Mouse (Mus musculus) MEL (cell line): ENCODE measurements around the gene Ddx56. TPM values are rescaled to one million over a fixed set of nuclear protein-coding genes. Genes with fewer than 3 reads are reported as not detected.

ENCODE experiments used
- DNase-seq: peaks from one replicate; pipeline ENCODE4 v3.0.0; 2011; ENCODE audit warnings: low read depth, low spot score
- H3K27ac ChIP-seq: 2 replicates; pipeline ENCODE4 v1.5.1; 2012; ENCODE audit warnings: low read depth, mild to moderate bottlenecking, control low read depth, low read length, moderate library complexity; ENCODE audit not compliant: control insufficient read depth
- H3K27me3 ChIP-seq, 2 experiments: fragments of 150-350 bp in 1 of 2; sonication (generic) in 1 of 2; 2 replicates each; pipeline ENCODE4 v1.6.1; 2012; ENCODE audit warnings: low read length in 2 of 2, mild to moderate bottlenecking in 2 of 2, improper control_type of control experiment in 1 of 2, moderate library complexity in 1 of 2; ENCODE audit not compliant: insufficient read depth in 2 of 2, control insufficient read depth in 1 of 2
- H3K36me3 ChIP-seq, 2 experiments: 2 replicates each; pipeline ENCODE4 v1.6.1; 2012 to 2014; ENCODE audit warnings: low read length in 2 of 2, improper control_type of control experiment in 1 of 2, inconsistent platforms in 1 of 2, mild to moderate bottlenecking in 1 of 2; ENCODE audit not compliant: insufficient read depth in 2 of 2, control insufficient read depth in 1 of 2
- H3K4me1 ChIP-seq, 2 experiments: fragments of 150-350 bp in 1 of 2; sonication (generic) in 1 of 2; 2 replicates each; pipeline ENCODE4 v1.6.1; 2012; ENCODE audit warnings: low read length in 2 of 2, improper control_type of control experiment in 1 of 2, mild to moderate bottlenecking in 1 of 2; ENCODE audit not compliant: insufficient read depth in 2 of 2, control insufficient read depth in 1 of 2
- H3K4me3 ChIP-seq, 2 experiments: fragments of 150-350 bp in 1 of 2; sonication (generic) in 1 of 2; 2 replicates each; pipeline ENCODE4 v1.5.1; 2012; ENCODE audit warnings: low read depth in 2 of 2, low read length in 2 of 2, mild to moderate bottlenecking in 2 of 2, moderate library complexity in 2 of 2, control low read depth in 1 of 2, improper control_type of control experiment in 1 of 2; ENCODE audit not compliant: control insufficient read depth in 1 of 2, insufficient read depth in 1 of 2
- H3K79me2 ChIP-seq: 2 replicates; pipeline ENCODE4 v1.6.1; 2012; ENCODE audit warnings: mild to moderate bottlenecking, low read length, moderate library complexity; ENCODE audit not compliant: control insufficient read depth, poor library complexity, insufficient read depth
- H3K9ac ChIP-seq: 2 replicates; pipeline ENCODE4 v1.6.1; 2012; ENCODE audit warnings: low read depth, mild to moderate bottlenecking, control low read depth, low read length, moderate library complexity; ENCODE audit not compliant: control insufficient read depth, poor library complexity, severe bottlenecking
- H3K9me3 ChIP-seq: fragments of 150-350 bp; sonication (generic); replicated peaks from 2 replicates; pipeline ENCODE4 v1.6.1; 2012; ENCODE audit warnings: mild to moderate bottlenecking, low read length, improper control_type of control experiment, moderate library complexity; ENCODE audit not compliant: insufficient read depth
- BHLHE40 ChIP-seq: IDR thresholded peaks from 2 replicates; pipeline ENCODE4 v1.6.1; 2012; ENCODE audit warnings: low read depth, mild to moderate bottlenecking, inconsistent platforms, low read length, improper control_type of control experiment, borderline replicate concordance
- CHD1 ChIP-seq: IDR thresholded peaks from 2 replicates; pipeline ENCODE4 v1.6.1; 2012; ENCODE audit warnings: low read depth, mild to moderate bottlenecking, inconsistent platforms, low read length, improper control_type of control experiment
- CHD2 ChIP-seq: IDR thresholded peaks from 2 replicates; pipeline ENCODE4 v1.6.1; 2011; ENCODE audit warnings: low read length, improper control_type of control experiment
- E2F4 ChIP-seq: IDR thresholded peaks from 2 replicates; pipeline ENCODE4 v1.6.1; 2011; ENCODE audit warnings: low read depth, low read length, improper control_type of control experiment, borderline replicate concordance
- EP300 ChIP-seq, 2 experiments: IDR thresholded peaks; 2 replicates each; pipeline ENCODE4 v1.6.1; 2011; ENCODE audit warnings: improper control_type of control experiment in 2 of 2, low read length in 2 of 2, low read depth in 1 of 2, mild to moderate bottlenecking in 1 of 2
- ETS1 ChIP-seq: IDR thresholded peaks from 2 replicates; pipeline ENCODE4 v1.6.1; 2012; ENCODE audit warnings: low read depth, mild to moderate bottlenecking, inconsistent platforms, low read length, improper control_type of control experiment, moderate library complexity
- HCFC1 ChIP-seq: IDR thresholded peaks from 2 replicates; pipeline ENCODE4 v1.6.1; 2012; ENCODE audit warnings: low read depth, mild to moderate bottlenecking, inconsistent platforms, low read length, improper control_type of control experiment, moderate library complexity
- JUND ChIP-seq: IDR thresholded peaks from 2 replicates; pipeline ENCODE4 v1.6.1; 2011; ENCODE audit warnings: low read depth, mild to moderate bottlenecking, improper control_type of control experiment, low read length
- KAT2A ChIP-seq: conservative IDR thresholded peaks from 2 replicates; pipeline ENCODE4 v1.6.1; 2012; ENCODE audit warnings: low read depth, low read length, improper control_type of control experiment, inconsistent platforms
- MAFK ChIP-seq: IDR thresholded peaks from 2 replicates; pipeline ENCODE4 v1.6.1; 2011; ENCODE audit warnings: low read depth, mild to moderate bottlenecking, low read length, improper control_type of control experiment, borderline replicate concordance
- MAX ChIP-seq: IDR thresholded peaks from 2 replicates; pipeline ENCODE4 v1.6.1; 2011; ENCODE audit warnings: low read length, improper control_type of control experiment
- MAZ ChIP-seq: IDR thresholded peaks from 2 replicates; pipeline ENCODE4 v1.6.1; 2012; ENCODE audit warnings: low read depth, mild to moderate bottlenecking, inconsistent platforms, low read length, improper control_type of control experiment
- MEF2A ChIP-seq: IDR thresholded peaks from 2 replicates; pipeline ENCODE4 v1.6.1; 2014; ENCODE audit warnings: low read depth, mild to moderate bottlenecking, inconsistent platforms, low read length, improper control_type of control experiment; ENCODE audit not compliant: poor library complexity, insufficient replicate concordance, severe bottlenecking; ENCODE audit errors: extremely low read depth
- MXI1 ChIP-seq: IDR thresholded peaks from 2 replicates; pipeline ENCODE4 v1.6.1; 2011; ENCODE audit warnings: mild to moderate bottlenecking, low read depth, low read length, improper control_type of control experiment
- MYB ChIP-seq: IDR thresholded peaks from 2 replicates; pipeline ENCODE4 v1.6.1; 2011; ENCODE audit warnings: mild to moderate bottlenecking, low read depth, low read length, improper control_type of control experiment
- NRF1 ChIP-seq: IDR thresholded peaks from 2 replicates; pipeline ENCODE4 v1.6.1; 2014; ENCODE audit warnings: low read depth, mild to moderate bottlenecking, inconsistent platforms, low read length, improper control_type of control experiment, moderate library complexity; ENCODE audit not compliant: poor library complexity, insufficient read depth, severe bottlenecking
- POLR2A ChIP-seq, 2 experiments: IDR thresholded peaks; 2 replicates each; pipeline ENCODE4 v1.6.1; 2011 to 2012; ENCODE audit warnings: low read length in 2 of 2, mild to moderate bottlenecking in 2 of 2, control low read depth in 1 of 2, improper control_type of control experiment in 1 of 2, low read depth in 1 of 2, moderate library complexity in 1 of 2; ENCODE audit not compliant: control insufficient read depth in 1 of 2, insufficient read depth in 1 of 2, poor library complexity in 1 of 2
- POLR2AphosphoS2 ChIP-seq: IDR thresholded peaks from 2 replicates; pipeline ENCODE4 v1.6.1; 2011; ENCODE audit warnings: low read length, improper control_type of control experiment
- POLR2AphosphoS5 ChIP-seq: IDR thresholded peaks from 2 replicates; pipeline ENCODE4 v1.6.1; 2012; ENCODE audit warnings: low read depth, borderline replicate concordance, mild to moderate bottlenecking, inconsistent platforms, low read length, moderate library complexity, mixed read lengths
- RAD21 ChIP-seq: IDR thresholded peaks from 2 replicates; pipeline ENCODE4 v1.6.1; 2011; ENCODE audit warnings: mild to moderate bottlenecking, low read depth, low read length, improper control_type of control experiment
- RCOR1 ChIP-seq: IDR thresholded peaks from 2 replicates; pipeline ENCODE4 v1.6.1; 2012; ENCODE audit warnings: low read depth, mild to moderate bottlenecking, inconsistent platforms, low read length, improper control_type of control experiment
- SIN3A ChIP-seq: IDR thresholded peaks from 2 replicates; pipeline ENCODE4 v1.6.1; 2012; ENCODE audit warnings: low read length, improper control_type of control experiment, inconsistent platforms
- SMC3 ChIP-seq: IDR thresholded peaks from 2 replicates; pipeline ENCODE4 v1.6.1; 2011; ENCODE audit warnings: low read depth, low read length, improper control_type of control experiment
- TAL1 ChIP-seq: IDR thresholded peaks from 2 replicates; pipeline ENCODE4 v1.6.1; 2012; ENCODE audit warnings: mild to moderate bottlenecking, inconsistent platforms, low read length, moderate library complexity, mixed read lengths
- TCF12 ChIP-seq: IDR thresholded peaks from 2 replicates; pipeline ENCODE4 v1.6.1; 2014; ENCODE audit warnings: low read depth, mild to moderate bottlenecking, inconsistent platforms, low read length, improper control_type of control experiment, moderate library complexity
- UBTF ChIP-seq: IDR thresholded peaks from 2 replicates; pipeline ENCODE4 v1.6.1; 2012; ENCODE audit warnings: low read depth, mild to moderate bottlenecking, inconsistent platforms, low read length, improper control_type of control experiment, moderate library complexity, borderline replicate concordance; ENCODE audit not compliant: insufficient read depth
- USF2 ChIP-seq, 2 experiments: IDR thresholded peaks; 2 replicates each; pipeline ENCODE4 v1.6.1; 2011 to 2012; ENCODE audit warnings: improper control_type of control experiment in 2 of 2, low read length in 2 of 2, borderline replicate concordance in 1 of 2, inconsistent platforms in 1 of 2, low read depth in 1 of 2, mild to moderate bottlenecking in 1 of 2; ENCODE audit not compliant: insufficient read depth in 1 of 2
- ZKSCAN1 ChIP-seq: IDR thresholded peaks from 2 replicates; pipeline ENCODE4 v1.6.1; 2012; ENCODE audit warnings: low read depth, mild to moderate bottlenecking, inconsistent platforms, low read length, improper control_type of control experiment, moderate library complexity
- ZNF384 ChIP-seq: IDR thresholded peaks from 2 replicates; pipeline ENCODE4 v1.6.1; 2012; ENCODE audit warnings: low read depth, mild to moderate bottlenecking, inconsistent platforms, low read length, improper control_type of control experiment
- polyA plus RNA-seq, 2 experiments: library from polyadenylated mRNA; stranded (reverse) in 1 of 2; unstranded in 1 of 2; fragments of >175 nt in 1 of 2; fragments of >200 nt in 1 of 2; gene quantifications; 2 replicates each; pipeline versions ENCODE4 v1.2.1 to v1.2.4; 2012; ENCODE audit warnings: low replicate concordance in 2 of 2, low read depth in 1 of 2; ENCODE audit not compliant: insufficient read length in 2 of 2, insufficient read depth in 1 of 2, missing spikeins in 1 of 2
- total RNA-seq: library from RNA; depleted of rRNA; stranded (reverse); fragments of 300-350 nt; gene quantifications from 2 replicates; pipeline ENCODE4 v1.2.3, GENCODE M21; 2012

The Ddx56 gene
- total and polyA plus RNA-seq, 3 experiments: 138 to 201 TPM; not detected in 1

DNA sequence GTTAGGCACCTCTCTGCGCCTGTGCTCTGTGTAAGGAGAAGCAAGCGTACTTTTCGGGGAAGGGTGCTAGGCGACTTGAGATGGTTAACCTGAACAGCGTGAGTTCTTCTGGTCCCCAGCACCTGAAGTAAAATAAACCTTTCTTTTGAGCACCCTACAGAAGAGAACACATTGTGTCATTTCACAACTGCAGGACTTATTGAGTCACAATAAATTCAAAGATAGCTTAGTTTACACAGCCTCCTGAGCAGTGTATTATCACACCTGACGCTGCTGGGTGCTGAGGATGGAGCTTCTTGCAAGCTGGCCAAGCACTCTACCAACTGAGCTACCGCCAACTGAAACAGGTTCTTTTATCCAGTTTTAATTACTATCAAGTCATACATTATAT, 7.5 kb upstream of the Ddx56 start:
- H3K9me3 ChIP-seq: no peaks in the 10 kb centered on the region
- peak overlapping the region; percentile 64 for H3K9ac ChIP-seq
- H3K36me3 ChIP-seq: peaks cover 0 to 10% of the 10 kb centered on the region in 2 experiments; a peak in 2 of 4 replicates
- H3K4me3 ChIP-seq: peak overlapping the region; percentile 51 to 61
- H3K27ac ChIP-seq: peak overlapping the region; percentile 60
- no peak for DNase-seq
- H3K27me3 ChIP-seq: peaks cover 0 to 3% of the 10 kb centered on the region in 2 experiments; a peak in 2 of 4 replicates
- H3K4me1 ChIP-seq: peaks cover 0 to 14% of the 10 kb centered on the region in 2 experiments; a peak in 3 of 4 replicates
- TF ChIP-seq ETS1 (no peak), HCFC1 (no peak), ZNF384 (no peak), TAL1 (no peak), ZKSCAN1 (no peak), SIN3A (no peak), MAZ (no peak), EP300 (IDR thresholded peaks at IDR 0.05; ENCODE audit: low read depth in 1 of 2, low read length in 2 of 2) (no peak), JUND (no peak)
- peaks cover 12% of the 10 kb centered on the region for H3K79me2 ChIP-seq

DNA sequence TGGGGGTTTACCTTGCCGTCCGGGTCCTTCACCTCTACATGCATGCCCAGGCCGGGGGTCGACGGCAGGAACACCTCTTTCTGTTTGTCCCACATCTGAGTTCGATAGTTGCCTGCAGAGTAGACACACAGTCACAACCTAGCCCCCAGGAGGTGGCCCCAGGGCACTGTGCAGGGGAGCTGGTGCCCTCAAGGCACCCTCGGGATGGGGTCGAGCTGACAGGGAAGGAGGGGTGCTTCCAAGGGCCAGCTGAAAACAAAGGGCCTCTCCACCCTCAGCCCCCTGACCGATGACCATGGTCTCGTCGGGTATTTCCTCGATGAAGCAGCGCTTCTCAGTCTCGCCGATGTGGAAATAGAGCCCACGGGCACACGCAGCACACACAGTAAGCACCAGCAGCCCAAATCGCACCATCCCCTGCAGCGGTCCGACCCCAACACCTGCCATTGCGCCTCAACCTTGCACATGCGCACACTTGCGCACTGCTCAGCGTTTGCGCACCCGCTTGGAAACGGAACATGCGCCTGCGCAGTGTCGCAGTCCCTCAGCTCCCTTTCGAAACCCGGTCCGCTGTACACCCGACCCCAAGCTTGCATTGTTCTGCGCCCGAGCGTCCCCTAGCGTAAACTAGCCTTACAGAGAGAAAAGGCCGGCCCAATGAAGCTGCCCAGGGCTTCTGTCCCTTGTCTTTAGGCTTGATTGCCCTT, 7.0 kb upstream of the Ddx56 start, which contains the start of gene Tmed4:
Tmed4 (minus strand) TSS at position 484 of the 707 bp plus-strand sequence.
- Histone ChIP-seq H3K4me1 (peaks cover 0 to 14% of the 10 kb centered on the region in 2 experiments; a peak in 3 of 4 replicates), H3K36me3 (peaks cover 0 to 10% of the 10 kb centered on the region in 2 experiments; a peak in 2 of 4 replicates), H3K27ac (peak within 1 kb of the TSS; percentile 60), H3K4me3 (peak within 1 kb of the TSS; percentile 69 to 89), H3K79me2 (peaks cover 12% of the 10 kb centered on the region), H3K27me3 (peaks cover 0 to 1% of the 10 kb centered on the region in 2 experiments; a peak in 1 of 4 replicates), H3K9ac (peak within 1 kb of the TSS; percentile 76), H3K9me3 (no peaks in the 10 kb centered on the region)
- DNase-seq: peak; percentile 99
- TF ChIP-seq TCF12: peak; percentile 53
- no peak for TF ChIP-seq ZNF384
- TF ChIP-seq RAD21: peak; percentile 53
- TF ChIP-seq CHD2: no peak
- no peak; the same call in 1 of the 2 replicates for TF ChIP-seq RCOR1
- no peak; the same call in 1 of the 2 replicates for TF ChIP-seq KAT2A
- TF ChIP-seq MAFK: no peak
- TF ChIP-seq MEF2A: no peak
- TF ChIP-seq POLR2AphosphoS5: no peak
- TF ChIP-seq BHLHE40: no peak
- no peak for TF ChIP-seq USF2 (IDR thresholded peaks at IDR 0.05; ENCODE audit: borderline replicate concordance in 1 of 2, insufficient read depth in 1 of 2, low read depth in 1 of 2, low read length in 2 of 2)
- no peak; the same call in 1 of the 2 replicates for TF ChIP-seq MAX
- TF ChIP-seq MXI1: peak; percentile 73
- TF ChIP-seq SMC3: peak; percentile 52
- TF ChIP-seq MYB: no peak
- no peak for TF ChIP-seq ZKSCAN1
- no peak for TF ChIP-seq JUND
- TF ChIP-seq POLR2A (IDR thresholded peaks at IDR 0.05; ENCODE audit: control insufficient read depth in 1 of 2, insufficient read depth in 1 of 2, low read depth in 1 of 2, low read length in 2 of 2, poor library complexity in 1 of 2): peak; percentile 90 to 98
- no peak for TF ChIP-seq UBTF
- TF ChIP-seq CHD1: peak; percentile 86; the same call in 1 of the 2 replicates
- 0 out of 2 replicates have a peak, but pooled peaks have one; percentile 22 for TF ChIP-seq ETS1
- TF ChIP-seq E2F4: no peak
- peak; percentile 98 for TF ChIP-seq NRF1
- peak; percentile 97 for TF ChIP-seq POLR2AphosphoS2
